Mouse (Mus musculus) neural tube, embryonic 13.5 days (tissue): ENCODE measurements around the gene Ndufb10. TPM values are rescaled to one million over a fixed set of nuclear protein-coding genes. Genes with fewer than 3 reads are reported as not detected.
A peak's percentile ranks its signal among the peaks of the same experiment; 100 is the strongest.
"Not testable (repeated sequence)": the region's sequence is repeated elsewhere in the genome, so short reads cannot be mapped to it uniquely, and the experiment has no call there.

Source experiments
- ATAC-seq: fragments of 200-750 bp; cut with Nextera tagmentation; 2 replicates; pipeline ENCODE4 v1.8.0; 2017; ENCODE audit warnings: low read depth, mild to moderate bottlenecking, moderate TSS enrichment, moderate library complexity
- H3K27ac ChIP-seq: fragments of 300-500 bp; sonication (generic); replicated peaks from 2 replicates; pipeline ENCODE4 v1.5.1; 2015; ENCODE audit warnings: moderate library complexity, mild to moderate bottlenecking, inconsistent platforms
- H3K27me3 ChIP-seq: fragments of 300-500 bp; sonication (generic); 2 replicates; pipeline ENCODE4 v1.6.1; 2015; ENCODE audit warnings: mild to moderate bottlenecking, inconsistent platforms
- H3K36me3 ChIP-seq: fragments of 300-500 bp; sonication (generic); 2 replicates; pipeline ENCODE4 v1.6.1; 2015; ENCODE audit warnings: mild to moderate bottlenecking, inconsistent platforms
- H3K4me1 ChIP-seq: fragments of 300-500 bp; sonication (generic); replicated peaks from 2 replicates; pipeline ENCODE4 v1.6.1; 2015; ENCODE audit warnings: inconsistent platforms
- H3K4me2 ChIP-seq: fragments of 300-500 bp; sonication (generic); 2 replicates; pipeline ENCODE4 v1.6.1; 2015; ENCODE audit warnings: inconsistent platforms, mild to moderate bottlenecking, moderate library complexity
- H3K4me3 ChIP-seq: fragments of 300-500 bp; sonication (generic); 2 replicates; pipeline ENCODE4 v1.5.1; 2015; ENCODE audit warnings: mild to moderate bottlenecking, inconsistent platforms
- H3K9ac ChIP-seq: fragments of 300-500 bp; sonication (generic); 2 replicates; pipeline ENCODE4 v1.6.1; 2015; ENCODE audit warnings: moderate library complexity, mild to moderate bottlenecking, inconsistent platforms
- H3K9me3 ChIP-seq: fragments of 300-500 bp; sonication (generic); 2 replicates; pipeline ENCODE4 v1.6.1; 2016; ENCODE audit warnings: inconsistent platforms
- WGBS: fragments of 180-500 bp; shearing (Covaris S2); methylation state at CpG from one replicate; pipeline ENCODE4 v1.1.7; 2015; 5-methylcytosine and 5-hydroxymethylcytosine counted together
- polyA plus RNA-seq: library from polyadenylated mRNA; unstranded; fragments of >200 nt; fragmentation: Nextera tagmentation; extraction: Ambion mirVana; gene quantifications from 2 replicates; pipeline ENCODE4 v1.2.1, GENCODE M21; 2015

The Ndufb10 gene
- polyA plus RNA-seq, 1 experiment from 2014 or later = 273 TPM

- no peaks in the 10 kb centered on the region for H3K9me3 ChIP-seq
- peak overlapping the region; percentile 78 for H3K4me2 ChIP-seq
- H3K27ac ChIP-seq = peak overlapping the region; percentile 88
- peak; percentile 97 for ATAC-seq
- H3K4me3 ChIP-seq = peak overlapping the region; percentile 87
- peak overlapping the region; percentile 92 for H3K9ac ChIP-seq
- WGBS = under 1% methylated on average over 61 of the region's 61 CpGs
- H3K36me3 ChIP-seq = peaks cover 38% of the 10 kb centered on the region
- peaks cover 42% of the 10 kb centered on the region for H3K4me1 ChIP-seq
- no peaks in the 10 kb centered on the region for H3K27me3 ChIP-seq
Observed at GRCm38 (mm10) chr17:24719494-24720222, 4.6 kb downstream of the Ndufb10 start.

GRCm38 (mm10) chr17:24718938-24719337, 5.3 kb downstream of the Ndufb10 start:
- Histone ChIP-seq H3K9ac (peak overlapping the region; percentile 92), H3K4me2 (peak overlapping the region; percentile 67), H3K36me3 (peaks cover 38% of the 10 kb centered on the region), H3K4me3 (peak overlapping the region; percentile 87), H3K4me1 (peaks cover 42% of the 10 kb centered on the region)
- H3K27me3 ChIP-seq, H3K27ac ChIP-seq, H3K9me3 ChIP-seq, ATAC-seq: not testable (repeated sequence)
- WGBS = 66% methylated on average over 5 of the region's 5 CpGs

- Histone ChIP-seq H3K4me1 (peaks cover 33% of the 10 kb centered on the region), H3K9ac (peak within 1 kb of the TSS; percentile 92), H3K4me2 (peak within 1 kb of the TSS; percentile 67), H3K27me3 (no peaks in the 10 kb centered on the region), H3K4me3 (peak within 1 kb of the TSS; percentile 87), H3K9me3 (no peaks in the 10 kb centered on the region), H3K27ac (no peak within 1 kb of the TSS), H3K36me3 (peaks cover 38% of the 10 kb centered on the region)
- 77% methylated on average over 4 of the region's 4 CpGs for WGBS
- ATAC-seq = no peak
Observed at GRCm38 (mm10) chr17:24717943-24718342, 6.3 kb downstream of the Ndufb10 start, which contains the start of the genes Rnf151 and Rps2. Gene Rnf151, minus strand, starts transcription at chr17:24718063. Gene Rps2, plus strand, starts transcription at chr17:24718116.

- ATAC-seq = no peak
- H3K4me3 ChIP-seq = no peak overlapping the region
- 95% methylated on average over 15 of the region's 15 CpGs for WGBS
- no peaks in the 10 kb centered on the region for H3K27me3 ChIP-seq
- no peaks in the 10 kb centered on the region for H3K9me3 ChIP-seq
- no peak overlapping the region for H3K9ac ChIP-seq
- no peak overlapping the region for H3K27ac ChIP-seq
- H3K4me1 ChIP-seq = peaks cover 16% of the 10 kb centered on the region
- H3K4me2 ChIP-seq = no peak overlapping the region
- peaks cover 22% of the 10 kb centered on the region for H3K36me3 ChIP-seq
Observed at GRCm38 (mm10) chr17:24716166-24716682, 8.1 kb downstream of the Ndufb10 start.

GRCm38 (mm10) chr17:24715556-24715955, 8.7 kb downstream of the Ndufb10 start:
- WGBS = 49% methylated on average over 6 of the region's 6 CpGs
- no peaks in the 10 kb centered on the region for H3K9me3 ChIP-seq

GRCm38 (mm10) chr17:24708646-24709045, 15.6 kb downstream of the Ndufb10 start:
- WGBS = 32% methylated on average over 2 of the region's 2 CpGs
- H3K4me2 ChIP-seq = 0 out of 2 replicates have a peak overlapping the region, but pooled peaks have one; percentile 87
- H3K36me3 ChIP-seq = peaks cover 20% of the 10 kb centered on the region
- H3K27me3 ChIP-seq = no peaks in the 10 kb centered on the region
- ATAC-seq = no peak
- H3K27ac ChIP-seq = no peak overlapping the region
- no peak overlapping the region for H3K4me3 ChIP-seq
- H3K9me3 ChIP-seq = no peaks in the 10 kb centered on the region
- no peak overlapping the region for H3K9ac ChIP-seq
- peaks cover 20% of the 10 kb centered on the region for H3K4me1 ChIP-seq

More at GRCm38 (mm10) chr17:24715556-24715955, 8.7 kb downstream of the Ndufb10 start:
- ATAC-seq = no peak
- Histone ChIP-seq H3K9ac (no peak overlapping the region), H3K4me2 (no peak overlapping the region), H3K4me1 (peaks cover 11% of the 10 kb centered on the region), H3K4me3 (no peak overlapping the region), H3K27me3 (no peaks in the 10 kb centered on the region), H3K27ac (no peak overlapping the region), H3K36me3 (peaks cover 20% of the 10 kb centered on the region)

GRCm38 (mm10) chr17:24707801-24708425, 16.4 kb downstream of the Ndufb10 start:
- peaks cover 23% of the 10 kb centered on the region for H3K36me3 ChIP-seq
- peak overlapping the region; percentile 87 for H3K4me2 ChIP-seq
- H3K27me3 ChIP-seq = no peaks in the 10 kb centered on the region
- H3K4me1 ChIP-seq = peaks cover 20% of the 10 kb centered on the region
- H3K9ac ChIP-seq = peak overlapping the region; percentile 84
- peak; percentile 47; the same call in 1 of the 2 replicates for ATAC-seq
- peak overlapping the region; percentile 82 for H3K4me3 ChIP-seq
- no peaks in the 10 kb centered on the region for H3K9me3 ChIP-seq
- peak overlapping the region; percentile 83 for H3K27ac ChIP-seq
- WGBS = 7% methylated on average over 24 of the region's 24 CpGs

GRCm38 (mm10) chr17:24706982-24707800, 17.1 kb downstream of the Ndufb10 start, which contains the start of gene Tbl3:
Gene Tbl3, minus strand, starts transcription at chr17:24707660.
- Histone ChIP-seq H3K4me1 (peaks cover 20% of the 10 kb centered on the region), H3K9ac (peak within 1 kb of the TSS; percentile 84), H3K9me3 (no peaks in the 10 kb centered on the region), H3K4me3 (peak within 1 kb of the TSS; percentile 82), H3K27ac (peak within 1 kb of the TSS; percentile 83), H3K27me3 (no peaks in the 10 kb centered on the region), H3K4me2 (peak within 1 kb of the TSS; percentile 87), H3K36me3 (peaks cover 30% of the 10 kb centered on the region)
- peak; percentile 85 for ATAC-seq
- WGBS = 3% methylated on average over 32 of the region's 32 CpGs

- ATAC-seq = no peak
- H3K9ac ChIP-seq = no peak overlapping the region
- 98% methylated on average over 3 of the region's 3 CpGs for WGBS
- H3K36me3 ChIP-seq = peaks cover 44% of the 10 kb centered on the region
- no peak overlapping the region for H3K4me3 ChIP-seq
- peak overlapping the region; percentile 87; the same call in 1 of the 2 replicates for H3K4me2 ChIP-seq
- no peaks in the 10 kb centered on the region for H3K27me3 ChIP-seq
- H3K9me3 ChIP-seq = no peaks in the 10 kb centered on the region
- no peak overlapping the region for H3K27ac ChIP-seq
- H3K4me1 ChIP-seq = peaks cover 20% of the 10 kb centered on the region
Observed at GRCm38 (mm10) chr17:24705821-24706220, 18.5 kb downstream of the Ndufb10 start.

GRCm38 (mm10) chr17:24701251-24701650, 23.0 kb downstream of the Ndufb10 start:
- Histone ChIP-seq H3K4me2 (no peak overlapping the region), H3K4me3 (no peak overlapping the region), H3K9me3 (no peaks in the 10 kb centered on the region), H3K36me3 (peaks cover 60% of the 10 kb centered on the region), H3K4me1 (peaks cover 28% of the 10 kb centered on the region), H3K27me3 (no peaks in the 10 kb centered on the region), H3K27ac (no peak overlapping the region), H3K9ac (no peak overlapping the region)
- 92% methylated on average over 9 of the region's 9 CpGs for WGBS
- no peak for ATAC-seq

- Histone ChIP-seq H3K4me2 (no peak overlapping the region), H3K27ac (no peak overlapping the region), H3K4me3 (no peak overlapping the region), H3K9me3 (no peaks in the 10 kb centered on the region), H3K4me1 (peaks cover 32% of the 10 kb centered on the region), H3K9ac (no peak overlapping the region), H3K27me3 (no peaks in the 10 kb centered on the region), H3K36me3 (peaks cover 48% of the 10 kb centered on the region)
- no peak for ATAC-seq
- 85% methylated on average over 2 of the region's 2 CpGs for WGBS
Observed at GRCm38 (mm10) chr17:24699473-24699872, 24.8 kb downstream of the Ndufb10 start.
